Mouse (Mus musculus) urinary bladder, postnatal 14 days (tissue): ENCODE data around the gene Tas1r1.

Experiments
- DNase-seq: peaks from one replicate; pipeline ENCODE4 v3.0.0; 2021; ENCODE audit warnings: low spot score

Gene Tas1r1

DNA sequence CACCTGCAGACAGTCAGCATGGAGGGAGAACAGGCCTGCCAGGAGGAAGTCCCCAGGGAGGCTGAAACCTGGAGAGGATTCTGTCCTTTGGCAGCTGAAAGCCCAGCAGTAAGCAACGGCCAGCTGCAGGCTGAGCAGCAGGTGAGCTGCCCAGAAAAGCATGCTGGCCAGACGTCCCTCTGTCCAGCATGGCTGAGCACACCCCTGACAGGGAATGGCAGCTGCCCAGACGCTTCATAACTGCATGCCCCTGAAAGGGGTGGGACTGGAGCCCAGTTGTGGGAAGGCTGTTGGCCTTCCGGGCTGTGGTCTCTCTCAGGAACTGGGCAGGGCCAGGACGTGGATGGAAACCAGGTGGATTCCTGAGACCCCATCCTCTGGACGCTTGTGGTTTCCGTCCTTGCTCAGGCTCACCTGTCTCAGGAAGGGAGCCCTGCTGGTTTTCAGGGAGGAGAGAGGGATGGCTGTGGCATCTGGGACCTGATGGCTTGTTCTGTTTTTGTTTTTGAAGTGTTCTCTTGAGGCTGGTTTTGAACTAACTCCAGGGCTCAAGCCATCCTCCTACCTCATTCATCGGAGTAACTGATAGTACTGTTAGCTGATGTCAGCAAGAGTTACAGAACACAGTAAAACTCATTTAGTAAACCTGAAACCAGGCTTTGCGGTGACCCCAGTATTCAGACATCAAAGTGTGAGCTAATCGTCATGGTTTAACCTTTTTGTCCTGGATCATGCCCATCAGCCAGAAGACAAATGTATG is at the start of gene Tas1r1:
TSS of gene Tas1r1 (minus strand) at position 344 of the 760 bp plus-strand sequence.
- DNase-seq = no peak

- DNase-seq = no peak
These were observed 49.8 kb upstream of the Tas1r1 start for GRCm38 (mm10) chr4:152088133-152088532.

DNA sequence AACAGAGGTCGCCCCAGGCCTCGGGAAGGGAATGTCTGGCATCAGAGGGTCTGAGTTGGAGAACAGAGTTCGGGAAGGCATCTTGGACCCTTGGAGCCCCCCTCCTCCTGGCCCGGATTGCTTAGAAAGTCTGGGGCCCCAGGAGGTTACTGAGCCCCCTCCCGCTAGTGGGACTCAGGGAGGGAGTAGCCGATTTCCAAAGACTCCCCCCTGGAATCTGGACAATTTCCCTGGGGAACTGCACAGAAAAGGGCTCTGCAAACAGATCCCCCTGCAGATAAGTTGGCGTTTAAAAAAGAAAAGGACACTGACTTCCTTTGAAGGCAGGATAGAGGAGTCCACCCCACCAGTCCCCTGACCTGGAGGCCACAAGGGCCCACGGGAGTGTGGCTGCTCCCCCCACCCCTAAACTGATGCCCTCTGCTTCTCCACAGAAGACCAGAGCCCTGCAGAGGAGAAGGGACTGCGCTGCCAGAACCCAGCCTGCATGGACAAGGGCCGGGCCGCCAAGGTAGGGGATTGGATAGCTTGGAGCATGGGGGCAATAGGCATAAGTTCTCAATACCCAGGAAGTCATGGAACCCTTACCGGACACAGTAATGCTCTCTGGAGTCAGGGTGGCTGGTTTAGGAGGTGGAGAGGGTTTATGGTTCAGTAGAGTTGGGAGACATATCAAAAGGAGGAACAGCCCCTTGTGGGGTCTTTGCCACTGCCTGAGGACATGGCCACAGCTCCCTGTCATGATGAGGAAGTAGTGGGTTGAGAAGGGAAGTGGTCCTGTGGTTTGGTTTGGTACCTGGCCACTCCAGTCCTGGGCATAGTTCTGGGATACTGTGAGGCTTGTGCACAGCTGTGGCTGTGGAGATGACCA is 49.1 kb upstream of the Tas1r1 start:
- no peak for DNase-seq

DNA sequence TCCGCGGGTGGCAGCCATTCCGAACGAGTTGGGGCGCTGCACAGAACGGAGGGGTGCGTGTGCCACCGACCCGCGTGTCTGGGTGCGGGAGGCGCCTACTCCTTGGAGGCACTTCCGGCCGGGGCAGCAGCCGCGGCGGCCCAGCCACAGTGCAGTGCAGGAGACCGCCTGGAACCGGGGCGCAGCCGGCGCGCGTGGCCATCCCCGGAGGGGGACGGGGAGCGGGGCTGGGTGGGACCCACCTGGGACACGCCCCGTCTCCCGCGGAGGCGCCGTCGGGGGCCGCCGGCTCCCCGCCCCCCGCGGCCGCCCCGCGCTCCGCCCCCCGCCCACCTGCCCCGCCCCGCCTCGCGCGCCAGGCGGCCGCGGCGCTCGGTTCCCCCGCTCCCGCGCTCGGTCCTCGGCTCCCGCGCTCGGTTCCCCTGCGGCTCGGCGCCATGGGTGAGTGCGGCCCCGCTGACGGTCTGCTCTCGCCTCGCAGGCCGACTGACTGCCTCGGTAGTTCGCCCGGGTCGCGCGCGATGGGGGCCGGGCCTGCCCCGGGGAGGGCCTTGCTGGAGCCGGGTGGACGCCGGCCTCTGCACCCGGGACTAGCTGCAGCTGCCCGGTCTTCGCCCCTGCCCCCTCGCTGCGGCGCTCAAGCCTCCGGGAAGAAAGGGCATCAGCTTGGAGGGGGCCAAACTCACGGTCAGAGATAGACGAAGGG is 48.3 kb upstream of the Tas1r1 start:
- peak; percentile 62 for DNase-seq

- no peak for DNase-seq
These were observed 46.2 kb upstream of the Tas1r1 start for GRCm38 (mm10) chr4:152084616-152085015.

- no peak for DNase-seq
These were observed 45.3 kb upstream of the Tas1r1 start for GRCm38 (mm10) chr4:152083611-152084220.

- DNase-seq = no peak
These were observed 41.6 kb upstream of the Tas1r1 start for GRCm38 (mm10) chr4:152079931-152080330.

DNA sequence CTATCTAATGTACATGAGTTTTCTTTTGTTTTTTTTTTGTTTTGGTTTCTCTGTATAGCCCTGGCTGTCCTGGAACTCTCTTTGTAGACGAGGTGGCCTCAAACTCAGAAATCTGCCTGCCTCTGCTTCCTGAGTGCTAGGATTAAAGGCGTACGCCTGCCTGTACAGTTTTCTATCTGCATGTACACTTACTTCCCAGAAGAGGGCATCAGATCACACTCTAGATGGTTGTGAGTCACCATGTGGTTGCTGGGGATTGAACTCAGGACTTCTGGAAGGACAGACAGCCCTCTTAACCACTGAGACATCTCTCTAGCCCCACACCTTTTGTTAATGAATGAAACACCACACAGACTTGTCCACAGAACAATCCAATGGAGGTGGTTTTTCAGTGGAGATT is 40.9 kb upstream of the Tas1r1 start:
- DNase-seq = no peak

DNA sequence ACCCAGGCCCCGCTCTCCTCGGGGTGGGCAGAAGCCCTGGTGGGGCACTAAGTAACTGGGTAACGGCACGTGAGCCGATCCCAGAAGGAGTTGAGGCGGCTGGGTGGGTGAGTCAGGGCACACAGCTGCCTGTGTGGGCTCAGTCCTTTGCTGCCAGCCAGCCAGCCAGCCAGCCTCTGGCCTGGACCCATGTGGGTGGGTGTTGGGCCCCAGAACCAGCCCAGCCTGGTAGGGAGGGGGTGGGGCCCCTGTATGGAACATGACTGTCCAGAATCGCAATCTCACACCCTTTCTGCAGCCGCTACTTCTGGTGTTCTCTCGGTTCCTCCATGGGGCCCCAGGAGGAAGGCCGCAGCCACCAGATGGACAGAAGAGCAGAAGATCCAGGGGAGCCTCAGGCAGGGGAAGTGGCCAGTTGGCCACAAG is 39.8 kb upstream of the Tas1r1 start:
- no peak for DNase-seq

GRCm38 (mm10) chr4:152077191-152077590 is 38.8 kb upstream of the Tas1r1 start:
- no peak for DNase-seq

DNA sequence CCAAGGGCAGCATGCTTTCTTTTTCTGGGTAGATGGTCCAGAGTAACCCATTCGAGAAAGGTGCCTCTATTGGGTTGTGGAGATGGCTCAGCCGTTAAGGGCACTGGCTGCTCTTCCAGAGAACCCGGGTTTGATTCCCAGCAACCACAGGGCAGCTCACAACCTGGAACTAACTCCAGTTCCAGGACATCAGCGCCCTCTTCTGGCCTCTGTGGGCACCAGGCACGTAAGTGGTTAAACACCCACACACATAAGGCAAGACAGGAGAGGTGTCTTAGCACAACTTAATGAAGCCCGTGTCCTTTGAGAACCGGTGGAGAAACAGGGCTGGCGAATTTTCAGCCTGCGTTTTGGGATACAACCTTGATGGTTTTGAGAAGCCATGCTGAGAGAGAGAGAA is 36.2 kb upstream of the Tas1r1 start:
- no peak for DNase-seq

DNA sequence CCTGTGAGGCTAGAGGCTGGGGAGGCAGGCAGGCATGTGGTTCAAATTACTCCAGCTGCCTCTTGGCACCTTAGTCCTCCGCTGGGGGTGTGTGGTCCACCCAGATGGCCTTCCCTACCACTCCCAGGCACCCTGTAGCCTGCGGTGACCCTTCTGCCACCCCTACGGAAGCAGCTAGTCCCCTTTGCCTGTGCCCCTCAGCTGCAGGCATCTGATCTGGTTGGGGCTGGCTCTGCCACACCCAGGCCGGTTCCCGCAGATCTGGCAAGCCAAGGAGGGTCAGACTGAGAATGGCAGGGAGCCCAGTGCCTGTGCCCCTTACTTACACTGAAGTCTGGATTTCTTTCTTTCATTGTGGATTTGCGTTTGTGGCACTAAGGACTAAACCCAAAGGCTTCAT is 35.3 kb upstream of the Tas1r1 start:
- DNase-seq = no peak

GRCm38 (mm10) chr4:152072655-152073054 is 34.3 kb upstream of the Tas1r1 start:
- DNase-seq = no peak

DNA sequence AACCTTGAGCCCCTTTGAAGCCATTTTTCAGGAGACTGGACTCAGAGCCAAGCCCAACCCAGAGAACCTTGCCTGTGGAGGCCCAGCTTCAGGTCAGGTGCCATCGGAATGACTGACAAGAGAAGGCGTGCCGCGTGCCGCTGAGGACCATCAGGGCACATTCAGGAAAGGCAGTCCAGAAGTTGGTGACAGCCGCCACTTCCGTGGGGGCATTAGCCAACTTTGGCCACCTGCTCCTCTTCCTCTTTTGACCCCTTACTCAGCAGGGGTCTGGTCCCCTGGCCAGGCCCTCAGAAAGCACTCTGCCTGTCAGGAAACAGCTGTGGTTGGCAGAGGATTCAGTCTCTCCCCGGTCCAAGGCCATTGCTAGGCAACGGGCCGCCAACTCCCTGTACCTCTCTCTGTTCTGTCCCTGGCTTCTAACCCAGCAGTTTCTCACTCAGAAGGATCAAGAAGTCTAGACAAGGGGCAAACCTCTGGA is 33.8 kb upstream of the Tas1r1 start, which contains the start of gene Plekhg5:
TSS of gene Plekhg5 (plus strand) at position 378 of the 481 bp plus-strand sequence.
- DNase-seq = no peak

DNA sequence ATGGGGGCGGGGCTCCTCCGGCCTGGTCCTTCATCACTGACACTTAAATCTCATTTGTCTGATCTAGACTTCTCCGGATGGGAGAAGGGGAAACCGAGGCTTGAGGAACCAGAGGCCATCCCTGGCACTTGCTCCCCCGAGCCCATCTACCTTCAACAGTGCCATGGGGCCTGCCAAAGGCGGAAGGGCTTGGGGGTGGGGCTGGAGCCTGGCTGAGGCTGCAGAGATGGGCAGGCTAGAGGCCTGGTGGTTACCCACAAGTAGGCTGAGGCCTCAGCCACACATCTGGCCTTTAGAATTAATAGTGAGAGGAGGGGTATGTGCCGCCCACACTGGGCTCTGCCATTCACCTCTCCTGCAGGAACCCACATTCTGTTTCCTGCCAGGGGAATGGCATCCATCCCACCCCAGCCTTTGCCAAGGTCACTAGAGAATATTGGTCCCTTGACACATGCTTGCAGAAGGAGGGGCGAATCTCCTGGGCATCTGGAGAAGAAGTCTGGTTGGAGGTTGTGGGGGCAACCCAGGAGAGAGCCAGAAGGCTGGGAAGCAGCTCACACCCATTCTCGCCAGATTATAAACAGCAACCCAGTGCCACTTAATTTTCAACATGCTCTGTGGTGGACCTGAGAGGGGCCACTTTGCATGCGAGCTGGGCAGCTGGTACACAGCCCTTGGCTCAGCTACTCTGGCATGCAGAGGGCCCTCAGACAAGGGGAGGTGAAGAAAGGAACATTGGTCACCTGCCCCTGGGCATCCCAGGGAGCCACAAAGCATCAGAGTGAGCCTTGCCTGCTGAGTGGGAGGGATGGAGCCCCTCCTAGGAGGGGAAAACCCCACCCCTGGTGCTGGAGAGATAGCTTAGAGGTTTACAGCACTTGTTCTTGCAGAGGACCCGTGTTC is 32.4 kb upstream of the Tas1r1 start:
- no peak for DNase-seq

GRCm38 (mm10) chr4:152069245-152069644 is 30.9 kb upstream of the Tas1r1 start:
- DNase-seq = no peak

- DNase-seq = no peak
These were observed 29.9 kb upstream of the Tas1r1 start for GRCm38 (mm10) chr4:152068166-152068724.

DNA sequence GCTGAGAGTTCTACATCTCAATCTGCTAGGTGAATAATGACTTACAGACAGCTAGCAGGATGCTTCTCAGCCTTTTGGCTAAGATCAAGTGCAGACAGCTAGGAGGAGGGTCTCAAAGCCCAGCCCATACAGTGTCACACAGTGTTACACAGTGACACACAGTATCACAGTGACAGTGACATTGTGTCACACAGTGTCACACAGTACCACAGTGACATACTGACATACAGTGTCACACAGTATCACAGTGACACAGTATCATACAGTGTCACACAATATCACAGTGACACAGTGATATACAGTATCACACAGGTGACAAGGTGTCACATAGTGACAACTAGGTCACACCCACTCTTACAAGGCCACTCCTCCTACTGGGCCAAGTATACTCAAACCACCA is 28.9 kb upstream of the Tas1r1 start:
- no peak for DNase-seq

- DNase-seq = no peak
These were observed 24.2 kb upstream of the Tas1r1 start for GRCm38 (mm10) chr4:152062390-152063110.

GRCm38 (mm10) chr4:152044609-152045008 is 6.2 kb upstream of the Tas1r1 start:
- no peak for DNase-seq
